Mouse (Mus musculus): ENCODE data around the gene Klhdc10. TPM values are rescaled to one million over a fixed set of nuclear protein-coding genes. Genes with fewer than 3 reads are reported as not detected.

The Klhdc10 gene
- polyA plus RNA-seq, 1 experiment from 2014 or later: 16.8 TPM

DNA sequence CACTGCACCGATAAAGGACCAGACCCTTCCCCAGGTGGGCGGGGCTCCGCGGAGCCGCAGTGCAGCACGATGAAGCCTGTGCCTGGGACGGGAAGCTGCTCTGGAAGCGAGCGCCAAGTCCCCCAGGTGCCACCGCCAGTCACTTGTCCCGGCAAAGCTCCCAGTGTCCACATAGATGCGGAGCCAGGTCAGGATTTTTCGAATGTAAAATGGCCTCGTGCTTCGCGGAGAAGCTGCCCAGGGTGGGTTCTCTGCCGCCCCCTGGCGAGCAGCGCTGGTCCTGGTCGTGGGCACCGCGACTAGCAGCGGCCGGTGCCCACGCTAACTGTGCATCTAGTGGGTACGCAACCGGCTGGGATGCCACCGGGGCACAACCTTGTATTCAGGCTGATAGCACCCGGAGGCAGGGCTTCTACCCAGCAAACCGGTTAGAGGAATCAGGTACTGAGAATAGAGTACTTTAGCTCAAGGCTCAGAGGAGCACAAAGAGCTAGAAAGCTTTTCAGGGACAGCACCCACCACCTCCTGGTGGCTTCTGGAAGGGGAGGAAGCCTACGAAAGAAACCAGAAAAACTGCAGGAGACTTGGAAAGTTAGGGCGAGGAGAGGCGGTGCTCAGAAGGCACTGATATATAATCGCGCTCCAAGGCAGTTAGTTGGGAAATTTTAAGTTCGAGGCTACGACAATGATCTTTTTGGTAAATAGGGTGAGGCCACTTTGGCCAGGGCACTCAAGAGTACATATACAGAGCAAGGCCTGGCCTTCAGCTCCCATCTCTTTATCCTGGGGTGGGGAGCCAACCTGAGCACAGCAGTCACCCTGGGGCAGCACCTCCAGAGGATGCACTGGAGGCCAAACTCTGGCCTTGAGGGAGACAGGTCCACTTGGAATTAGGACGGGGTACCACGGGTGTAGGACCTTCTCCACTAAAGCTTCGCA is 58.4 kb downstream of the Klhdc10 start:
- H3K4me1 ChIP-seq (ENCODE audit: control insufficient read depth, insufficient read depth, low read length): peaks cover 28% of the 10 kb centered on the region
- ATAC-seq (replicated peaks; ENCODE audit: extremely low read depth, insufficient read depth, low FRiP score): 0 out of 2 replicates have a peak, but pooled peaks have one; percentile 11
- H3K4me2 ChIP-seq (ENCODE audit: low read depth, low read length): peak overlapping the region; percentile 78
- peak overlapping the region; percentile 55 for H3K4me3 ChIP-seq (ENCODE audit: low read length)
- H3K9ac ChIP-seq (ENCODE audit: low read length): peak overlapping the region; percentile 76
- peak overlapping the region; percentile 44 for H3K27ac ChIP-seq (ENCODE audit: low read length)
- H3K9me3 ChIP-seq (replicated peaks; ENCODE audit: control insufficient read depth, low read length): no peaks in the 10 kb centered on the region
- WGBS: 9% methylated on average over 40 of the region's 40 CpGs
- peaks cover 5% of the 10 kb centered on the region; the same call in 1 of the 2 replicates for H3K36me3 ChIP-seq (ENCODE audit: control insufficient read depth, insufficient read depth)
- H3K27me3 ChIP-seq (ENCODE audit: control insufficient read depth, insufficient read depth, low read length): no peaks in the 10 kb centered on the region

DNA sequence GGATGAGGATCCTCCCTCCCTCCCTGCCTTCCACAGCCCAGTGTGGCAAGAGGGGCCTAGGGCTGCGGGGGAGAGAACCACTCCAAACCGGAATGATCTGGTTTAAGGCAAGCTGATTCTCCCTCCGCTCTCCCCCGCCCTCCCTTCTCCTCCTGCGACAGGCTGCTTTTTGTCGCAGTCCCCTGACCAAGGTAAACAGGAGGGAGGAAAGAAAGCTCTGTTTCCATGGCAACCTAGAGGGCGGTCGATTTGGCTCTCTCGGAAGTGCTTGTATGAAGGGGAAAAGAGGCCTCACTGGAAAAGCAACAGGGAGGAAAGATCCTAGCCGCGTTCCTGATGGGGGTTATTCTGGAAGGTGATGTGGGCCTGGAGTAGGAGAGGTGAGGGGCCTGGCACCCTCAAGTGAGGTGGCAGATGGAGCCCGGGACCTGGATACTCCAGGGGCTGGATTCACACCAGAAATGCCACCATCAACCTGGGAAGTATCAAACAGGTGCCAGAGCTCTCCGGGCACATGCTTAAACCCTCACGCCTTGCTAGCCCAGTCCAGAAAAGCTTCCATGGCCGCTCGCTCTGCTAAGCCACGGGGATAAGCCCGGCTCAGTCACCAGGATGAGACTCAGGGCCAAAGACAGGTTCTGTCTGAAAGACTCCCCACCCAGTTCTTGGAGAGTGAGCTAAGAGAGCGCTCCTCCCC is 59.2 kb downstream of the Klhdc10 start:
- no peaks in the 10 kb centered on the region for H3K36me3 ChIP-seq (ENCODE audit: control insufficient read depth, insufficient read depth)
- no peaks in the 10 kb centered on the region for H3K27me3 ChIP-seq (ENCODE audit: control insufficient read depth, insufficient read depth, low read length)
- H3K4me1 ChIP-seq (ENCODE audit: control insufficient read depth, insufficient read depth, low read length): peaks cover 28% of the 10 kb centered on the region
- WGBS: 35% methylated on average over 17 of the region's 19 CpGs
- H3K9me3 ChIP-seq (replicated peaks; ENCODE audit: control insufficient read depth, low read length): no peaks in the 10 kb centered on the region
- H3K9ac ChIP-seq (ENCODE audit: low read length): peak overlapping the region; percentile 76
- H3K27ac ChIP-seq (ENCODE audit: low read length): peak overlapping the region; percentile 60
- H3K4me2 ChIP-seq (ENCODE audit: low read depth, low read length): peak overlapping the region; percentile 39
- H3K4me3 ChIP-seq (ENCODE audit: low read length): no peak overlapping the region
- ATAC-seq (replicated peaks; ENCODE audit: extremely low read depth, insufficient read depth, low FRiP score): peak; percentile 72

DNA sequence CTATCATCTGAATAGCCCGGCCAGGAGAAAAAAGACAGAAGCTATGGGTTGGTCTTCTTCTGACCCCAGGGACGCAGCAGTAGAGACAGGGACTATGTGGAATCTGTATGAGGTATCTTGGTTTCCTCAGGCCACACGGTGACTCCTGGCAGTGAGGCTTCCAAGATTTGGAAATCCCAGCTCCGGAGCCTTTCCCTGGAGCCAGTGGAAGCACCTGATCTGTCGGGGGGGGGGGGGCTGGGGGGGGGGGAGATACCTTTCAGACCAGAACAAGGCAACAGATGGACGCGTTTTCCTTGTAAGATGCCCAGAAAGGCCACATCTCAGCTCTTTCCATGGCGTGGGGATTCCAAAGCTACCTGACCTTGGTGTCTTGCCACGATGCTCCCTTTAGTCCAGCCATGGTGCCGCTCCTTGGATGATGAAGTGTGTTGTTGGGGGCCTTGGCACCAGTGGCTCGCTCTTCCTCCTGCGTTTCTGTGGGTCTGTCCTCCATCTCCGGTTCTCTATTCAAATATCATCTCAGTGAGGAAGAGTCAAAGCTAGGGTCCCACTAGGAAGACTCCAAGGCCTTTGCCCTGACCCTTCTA is 60.2 kb downstream of the Klhdc10 start:
- H3K27me3 ChIP-seq (ENCODE audit: control insufficient read depth, insufficient read depth, low read length): no peaks in the 10 kb centered on the region
- peaks cover 28% of the 10 kb centered on the region for H3K4me1 ChIP-seq (ENCODE audit: control insufficient read depth, insufficient read depth, low read length)
- no peak overlapping the region for H3K27ac ChIP-seq (ENCODE audit: low read length)
- ATAC-seq (replicated peaks; ENCODE audit: extremely low read depth, insufficient read depth, low FRiP score): no peak
- H3K4me2 ChIP-seq (ENCODE audit: low read depth, low read length): no peak overlapping the region
- H3K9ac ChIP-seq (ENCODE audit: low read length): no peak overlapping the region
- H3K9me3 ChIP-seq (replicated peaks; ENCODE audit: control insufficient read depth, low read length): no peaks in the 10 kb centered on the region
- H3K4me3 ChIP-seq (ENCODE audit: low read length): no peak overlapping the region
- H3K36me3 ChIP-seq (ENCODE audit: control insufficient read depth, insufficient read depth): no peaks in the 10 kb centered on the region
- WGBS: 79% methylated on average over 13 of the region's 13 CpGs

DNA sequence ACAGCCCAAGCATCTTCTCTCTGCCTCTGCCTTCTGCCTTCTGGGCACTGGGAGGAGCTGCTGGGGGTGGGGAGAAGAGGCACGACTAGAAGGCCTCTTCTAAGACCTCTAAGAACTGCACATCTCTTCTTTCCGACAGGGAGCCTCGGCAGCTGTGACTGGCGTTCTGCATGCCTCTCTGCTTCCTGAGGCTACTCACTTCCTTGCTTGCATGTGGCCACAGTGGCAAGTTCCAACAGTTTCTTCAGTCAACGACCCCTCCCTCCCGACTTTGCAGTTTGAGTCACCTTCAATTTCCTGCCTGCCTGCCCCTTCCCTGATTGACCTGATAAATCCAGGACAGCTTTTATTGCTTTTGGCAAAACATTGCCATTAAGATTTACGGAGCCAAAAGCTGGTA is 61.2 kb downstream of the Klhdc10 start:
- no peak overlapping the region for H3K9ac ChIP-seq (ENCODE audit: low read length)
- H3K9me3 ChIP-seq (replicated peaks; ENCODE audit: control insufficient read depth, low read length): no peaks in the 10 kb centered on the region
- no peak for ATAC-seq (replicated peaks; ENCODE audit: extremely low read depth, insufficient read depth, low FRiP score)
- H3K36me3 ChIP-seq (ENCODE audit: control insufficient read depth, insufficient read depth): no peaks in the 10 kb centered on the region
- peaks cover 23% of the 10 kb centered on the region for H3K4me1 ChIP-seq (ENCODE audit: control insufficient read depth, insufficient read depth, low read length)
- H3K4me3 ChIP-seq (ENCODE audit: low read length): no peak overlapping the region
- H3K27ac ChIP-seq (ENCODE audit: low read length): no peak overlapping the region
- WGBS: 37% methylated on average over 7 of the region's 7 CpGs
- H3K27me3 ChIP-seq (ENCODE audit: control insufficient read depth, insufficient read depth, low read length): no peaks in the 10 kb centered on the region
- no peak overlapping the region for H3K4me2 ChIP-seq (ENCODE audit: low read depth, low read length)

DNA sequence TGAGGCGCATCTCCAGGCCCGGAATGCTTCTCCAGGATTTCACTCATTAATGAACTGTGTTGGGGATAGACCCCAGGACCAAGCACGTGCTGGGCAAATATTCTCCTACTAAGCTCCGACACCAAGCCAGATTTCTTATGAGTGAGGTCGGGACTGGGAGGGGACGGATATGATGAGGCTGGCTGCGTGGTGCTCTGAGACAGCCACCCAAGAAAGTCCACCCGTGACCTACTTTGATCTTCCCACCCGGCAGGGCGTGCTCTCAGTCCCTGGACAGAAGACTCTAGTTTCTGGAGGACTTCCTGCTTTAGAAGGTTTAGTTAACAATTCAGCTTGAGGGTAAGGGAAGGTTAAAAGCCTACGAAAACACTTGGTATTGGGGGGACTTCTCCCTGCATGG is 63.9 kb downstream of the Klhdc10 start:
- Histone ChIP-seq H3K9ac (ENCODE audit: low read length) (no peak overlapping the region), H3K27me3 (ENCODE audit: control insufficient read depth, insufficient read depth, low read length) (no peaks in the 10 kb centered on the region), H3K4me2 (ENCODE audit: low read depth, low read length) (no peak overlapping the region), H3K9me3 (replicated peaks; ENCODE audit: control insufficient read depth, low read length) (no peaks in the 10 kb centered on the region), H3K4me1 (ENCODE audit: control insufficient read depth, insufficient read depth, low read length) (peaks cover 15% of the 10 kb centered on the region), H3K4me3 (ENCODE audit: low read length) (no peak overlapping the region), H3K27ac (ENCODE audit: low read length) (no peak overlapping the region), H3K36me3 (ENCODE audit: control insufficient read depth, insufficient read depth) (no peaks in the 10 kb centered on the region)
- ATAC-seq (replicated peaks; ENCODE audit: extremely low read depth, insufficient read depth, low FRiP score): no peak
- 86% methylated on average over 11 of the region's 11 CpGs for WGBS

DNA sequence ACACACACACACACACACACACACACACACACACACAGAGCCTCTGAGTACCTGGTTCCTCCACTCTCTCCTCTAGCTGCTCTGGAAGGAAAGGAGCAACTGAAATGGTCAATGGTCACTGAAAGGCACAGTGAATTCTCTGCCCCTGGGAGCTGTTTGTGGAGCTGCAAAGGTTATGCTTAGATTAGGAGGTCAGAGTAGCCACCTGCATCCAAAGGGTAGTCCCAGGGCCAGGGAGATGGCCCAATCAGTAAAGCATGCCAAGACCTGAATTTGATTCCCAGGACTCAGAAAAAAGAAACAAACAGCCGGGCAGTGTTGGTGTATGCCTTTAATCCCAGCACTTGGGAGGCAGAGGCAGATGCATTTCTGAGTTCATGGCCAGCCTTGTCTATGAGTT is 66.4 kb downstream of the Klhdc10 start:
- Histone ChIP-seq H3K9me3 (replicated peaks; ENCODE audit: control insufficient read depth, low read length) (no peaks in the 10 kb centered on the region), H3K4me1 (ENCODE audit: control insufficient read depth, insufficient read depth, low read length) (peaks cover 3% of the 10 kb centered on the region; the same call in 1 of the 2 replicates), H3K9ac (ENCODE audit: low read length) (no peak overlapping the region), H3K27ac (ENCODE audit: low read length) (no peak overlapping the region), H3K27me3 (ENCODE audit: control insufficient read depth, insufficient read depth, low read length) (no peaks in the 10 kb centered on the region), H3K4me3 (ENCODE audit: low read length) (no peak overlapping the region), H3K36me3 (ENCODE audit: control insufficient read depth, insufficient read depth) (no peaks in the 10 kb centered on the region), H3K4me2 (ENCODE audit: low read depth, low read length) (no peak overlapping the region)
- WGBS: 79% methylated on average over 1 of the region's 1 CpGs
- no peak for ATAC-seq (replicated peaks; ENCODE audit: extremely low read depth, insufficient read depth, low FRiP score)

DNA sequence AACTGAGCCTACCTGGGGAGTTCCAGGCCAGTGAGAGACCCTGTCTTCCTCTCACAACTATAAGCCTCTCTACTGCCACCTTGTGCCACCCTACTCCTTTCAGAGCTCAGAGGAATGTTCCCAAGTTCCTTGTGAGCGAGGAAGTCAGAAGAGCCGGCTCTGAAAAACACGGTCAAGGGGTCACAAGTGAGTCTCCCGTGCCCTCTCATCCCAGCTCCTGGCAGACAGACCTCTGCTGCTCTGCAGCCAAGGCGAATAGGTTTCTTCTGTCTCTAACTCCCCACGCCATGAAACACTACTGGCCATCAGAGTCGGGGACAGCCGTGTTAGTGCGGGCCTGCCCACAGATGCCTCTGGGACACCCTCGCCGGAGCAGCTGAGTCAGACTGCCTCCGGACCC is 67.0 kb downstream of the Klhdc10 start:
- H3K4me2 ChIP-seq (ENCODE audit: low read depth, low read length): 0 out of 2 replicates have a peak overlapping the region, but pooled peaks have one; percentile 2
- H3K9ac ChIP-seq (ENCODE audit: low read length): no peak overlapping the region

DNA sequence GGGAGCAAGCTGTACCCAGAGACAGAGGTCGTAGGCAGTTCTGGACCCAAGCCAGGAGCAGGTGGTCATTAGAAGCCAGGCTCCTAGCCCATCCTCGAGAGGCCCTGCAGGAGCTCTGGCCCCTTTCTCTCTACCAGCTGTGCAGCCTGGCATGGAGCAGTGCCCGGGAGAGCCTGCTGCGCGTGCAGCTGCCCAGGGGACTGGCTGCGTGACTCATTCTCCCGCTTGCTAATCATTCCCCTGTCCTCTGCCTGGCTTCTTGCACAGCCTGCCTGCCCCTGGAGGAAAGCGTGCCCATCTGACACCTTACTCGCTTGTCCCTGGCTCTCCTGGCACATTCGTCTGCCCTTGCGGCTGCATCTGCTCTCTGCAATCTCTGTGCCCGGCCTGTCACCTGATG is 67.7 kb downstream of the Klhdc10 start:
- peak; percentile 45; the same call in 1 of the 2 replicates for ATAC-seq (replicated peaks; ENCODE audit: extremely low read depth, insufficient read depth, low FRiP score)
- Histone ChIP-seq H3K9ac (ENCODE audit: low read length) (no peak overlapping the region), H3K4me2 (ENCODE audit: low read depth, low read length) (no peak overlapping the region), H3K4me3 (ENCODE audit: low read length) (no peak overlapping the region), H3K27me3 (ENCODE audit: control insufficient read depth, insufficient read depth, low read length) (no peaks in the 10 kb centered on the region), H3K9me3 (replicated peaks; ENCODE audit: control insufficient read depth, low read length) (no peaks in the 10 kb centered on the region; the same call in 1 of the 2 replicates), H3K36me3 (ENCODE audit: control insufficient read depth, insufficient read depth) (no peaks in the 10 kb centered on the region), H3K4me1 (ENCODE audit: control insufficient read depth, insufficient read depth, low read length) (no peaks in the 10 kb centered on the region), H3K27ac (ENCODE audit: low read length) (no peak overlapping the region)
- WGBS: 69% methylated on average over 12 of the region's 12 CpGs

More for the DNA sequence above, 67.0 kb downstream of the Klhdc10 start:
- WGBS: 50% methylated on average over 12 of the region's 12 CpGs
- Histone ChIP-seq H3K36me3 (ENCODE audit: control insufficient read depth, insufficient read depth) (no peaks in the 10 kb centered on the region), H3K27me3 (ENCODE audit: control insufficient read depth, insufficient read depth, low read length) (no peaks in the 10 kb centered on the region), H3K4me1 (ENCODE audit: control insufficient read depth, insufficient read depth, low read length) (no peaks in the 10 kb centered on the region), H3K4me3 (ENCODE audit: low read length) (no peak overlapping the region), H3K9me3 (replicated peaks; ENCODE audit: control insufficient read depth, low read length) (no peaks in the 10 kb centered on the region), H3K27ac (ENCODE audit: low read length) (no peak overlapping the region)
- no peak for ATAC-seq (replicated peaks; ENCODE audit: extremely low read depth, insufficient read depth, low FRiP score)

Measured in heart, embryonic 16.5 days (tissue).